Mouse (Mus musculus) MEL-GATA-1-ER (cell line): Measurements from ENCODE around the gene Oxgr1.

Experiments
- DNase-seq: peaks from one replicate; pipeline ENCODE4 v3.0.0-alpha.2; 2012; ENCODE audit warnings: low read depth; ENCODE audit errors: extremely low read depth

Gene Oxgr1

GRCm38 (mm10) chr14:119980698-119981235, 61.5 kb downstream of the Oxgr1 start:
- no peak for DNase-seq
